Mouse (Mus musculus) right cerebral cortex, postnatal 36 days (tissue): ENCODE data around the gene Slc25a30.
"Not testable (repeated sequence)": the region's sequence is repeated elsewhere in the genome, so short reads cannot be mapped to it uniquely, and the experiment has no call there.

Source experiments
- DNase-seq, 2 experiments: peaks; one replicate each; pipeline ENCODE4 v3.0.0; 2022; ENCODE audit warnings: low spot score in 2 of 2, mixed read lengths in 1 of 2

Slc25a30 gene

GRCm38 (mm10) chr14:75786868-75787793 lies at the start of gene Slc25a30:
Gene Slc25a30 (minus strand): TSS chr14:75787037.
- peak; percentile 94 to 96 for DNase-seq

- DNase-seq, result no peak
Observed at GRCm38 (mm10) chr14:75836579-75836978, 49.7 kb upstream of the Slc25a30 start.

- peak in 1 of 2 experiments; percentile 38 for DNase-seq
Observed at GRCm38 (mm10) chr14:75834739-75835381, 48.0 kb upstream of the Slc25a30 start.

GRCm38 (mm10) chr14:75834251-75834738 lies 47.5 kb upstream of the Slc25a30 start:
- peak; percentile 26 to 44 for DNase-seq

GRCm38 (mm10) chr14:75833546-75834250 lies 46.9 kb upstream of the Slc25a30 start:
- DNase-seq, result no peak

- DNase-seq, result no peak
Observed at GRCm38 (mm10) chr14:75832982-75833381, 46.1 kb upstream of the Slc25a30 start.

GRCm38 (mm10) chr14:75832031-75832430 lies 45.2 kb upstream of the Slc25a30 start:
- no peak for DNase-seq

- DNase-seq, result not testable (repeated sequence)
Observed at GRCm38 (mm10) chr14:75829817-75830216, 43.0 kb upstream of the Slc25a30 start.

- peak; percentile 88 to 89 for DNase-seq
Observed at GRCm38 (mm10) chr14:75828866-75829806, 42.3 kb upstream of the Slc25a30 start.

- DNase-seq, result no peak
Observed at GRCm38 (mm10) chr14:75828221-75828620, 41.4 kb upstream of the Slc25a30 start.

- no peak for DNase-seq
Observed at GRCm38 (mm10) chr14:75826851-75827410, 40.1 kb upstream of the Slc25a30 start.

- no peak for DNase-seq
Observed at GRCm38 (mm10) chr14:75820007-75820406, 33.2 kb upstream of the Slc25a30 start.

GRCm38 (mm10) chr14:75819341-75819740 lies 32.5 kb upstream of the Slc25a30 start:
- DNase-seq, result no peak

- DNase-seq, result no peak
Observed at GRCm38 (mm10) chr14:75818528-75818927, 31.7 kb upstream of the Slc25a30 start.

GRCm38 (mm10) chr14:75809931-75810330 lies 23.1 kb upstream of the Slc25a30 start:
- DNase-seq, result no peak

GRCm38 (mm10) chr14:75807800-75808199 lies 21.0 kb upstream of the Slc25a30 start:
- no peak for DNase-seq

- DNase-seq, result no peak
Observed at GRCm38 (mm10) chr14:75797769-75798386, 11.0 kb upstream of the Slc25a30 start.

GRCm38 (mm10) chr14:75795918-75796317 lies 9.1 kb upstream of the Slc25a30 start:
- DNase-seq, result no peak

- DNase-seq, result no peak
Observed at GRCm38 (mm10) chr14:75794726-75795125, 7.9 kb upstream of the Slc25a30 start.

- DNase-seq, result no peak
Observed at GRCm38 (mm10) chr14:75794324-75794723, 7.5 kb upstream of the Slc25a30 start.
